8 mouse cellular contexts compared by ENCODE assay signal in the genomic region with DNA sequence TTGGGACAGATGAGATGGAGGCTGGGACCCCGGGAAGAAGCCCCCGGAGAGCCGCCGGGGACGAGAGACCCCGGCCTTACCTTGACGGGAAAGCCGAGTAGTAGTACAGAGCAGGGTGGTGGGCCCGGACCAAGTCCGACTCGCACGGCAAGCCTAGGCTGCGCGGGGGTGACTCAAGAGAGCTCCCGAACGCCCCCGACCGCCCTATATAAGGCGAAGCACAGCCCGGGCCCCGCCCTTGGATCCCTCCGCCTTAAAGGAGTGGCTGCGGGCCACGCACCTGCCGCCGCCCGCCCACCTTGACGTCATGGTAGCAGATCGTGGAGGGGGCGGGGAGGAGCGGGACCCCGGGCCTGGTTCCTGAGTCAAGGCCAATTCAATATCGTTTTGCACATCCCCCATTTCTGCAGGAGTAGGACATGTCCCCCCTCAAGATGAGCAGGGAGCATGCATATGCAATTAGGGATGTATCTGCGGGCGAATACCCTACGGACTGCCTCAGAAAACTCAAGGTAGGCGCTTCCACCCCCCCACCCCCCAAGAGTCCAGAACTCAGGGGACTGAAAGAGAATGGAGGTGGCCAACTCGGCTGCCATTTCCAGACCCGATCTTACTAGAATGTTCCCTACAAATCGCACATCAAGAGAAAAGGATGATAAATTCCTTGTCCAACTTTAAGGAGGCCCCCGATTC. TPM values are rescaled to one million over a fixed set of nuclear protein-coding genes. Genes with fewer than 3 reads are reported as not detected.
A peak's percentile ranks its signal among the peaks of the same experiment; 100 is the strongest.
DNase-seq lines count a peak whose midpoint lies in the region; ATAC-seq and TF ChIP-seq lines count a peak whose summit lies in the region.

Gene Hsp90ab1, minus strand, starts transcription at position 185 of the 693 bp plus-strand sequence.

- under 1% methylated on average over 41 of the region's 41 CpGs for WGBS in heart, embryonic 10.5 days
- WGBS in kidney, embryonic 15.5 days = under 1% methylated on average over 40 of the region's 41 CpGs

- TF ChIP-seq CTCF in bone marrow macrophage, adult 2 months (IDR thresholded peaks at IDR 0.05; ENCODE audit: low read depth, low read length) = no peak
- no peak for TF ChIP-seq CTCF in embryonic fibroblast, embryonic 13.5 days (IDR thresholded peaks at IDR 0.05; ENCODE audit: borderline replicate concordance, insufficient read depth, low read length)

- peaks cover 31% of the 10 kb centered on the region for H3K4me1 ChIP-seq in bone marrow macrophage, adult 2 months (ENCODE audit: control insufficient read depth, insufficient read depth, low read length)
- H3K4me1 ChIP-seq in embryonic fibroblast, embryonic 13.5 days (ENCODE audit: control insufficient read depth, insufficient read depth, low read length) = peaks cover 11% of the 10 kb centered on the region; the same call in 1 of the 2 replicates
- peaks cover 27% of the 10 kb centered on the region for H3K4me1 ChIP-seq in heart, embryonic 10.5 days
- peaks cover 50% of the 10 kb centered on the region for H3K4me1 ChIP-seq in kidney, embryonic 15.5 days

- H3K27me3 ChIP-seq in heart, embryonic 10.5 days (ENCODE audit: insufficient read depth, poor library complexity, severe bottlenecking) = no peaks in the 10 kb centered on the region
- no peaks in the 10 kb centered on the region for H3K27me3 ChIP-seq in kidney, embryonic 15.5 days

- no peaks in the 10 kb centered on the region for H3K9me3 ChIP-seq in heart, embryonic 10.5 days
- H3K9me3 ChIP-seq in kidney, embryonic 15.5 days (replicated peaks) = no peaks in the 10 kb centered on the region

- DNase-seq in A20 (ENCODE audit: low read depth, low spot score) (peak; percentile 99), liver (peak; percentile 99)
- DNase-seq in heart, embryonic 10.5 days (ENCODE audit: low spot score) = peak; percentile 98
- DNase-seq in spleen, postnatal 4 days (ENCODE audit: low spot score in 2 of 2) = peak; percentile 97 to 98

- peak; percentile 85; the same call in 1 of the 2 replicates for TF ChIP-seq POLR2A in bone marrow macrophage, adult 2 months (IDR thresholded peaks at IDR 0.05; ENCODE audit: borderline replicate concordance, low read depth, low read length)
- peak; percentile 99 for TF ChIP-seq POLR2A in embryonic fibroblast, embryonic 13.5 days (IDR thresholded peaks at IDR 0.05; ENCODE audit: low read depth, low read length)

- H3K27ac ChIP-seq in bone marrow macrophage, adult 2 months (ENCODE audit: insufficient read depth, low read depth, low read length) = peak within 1 kb of the TSS; percentile 97
- H3K27ac ChIP-seq in embryonic fibroblast, embryonic 13.5 days (ENCODE audit: insufficient read depth, low read length) = peak within 1 kb of the TSS; percentile 96
- peak within 1 kb of the TSS; percentile 98 for H3K27ac ChIP-seq in heart, embryonic 10.5 days
- peak within 1 kb of the TSS; percentile 99 for H3K27ac ChIP-seq in kidney, embryonic 15.5 days

- ATAC-seq in kidney, embryonic 15.5 days (replicated peaks; ENCODE audit: low FRiP score) = peak; percentile 84
- peak; percentile 63 for ATAC-seq in monocyte, adult 5-6 weeks (replicated peaks; ENCODE audit: insufficient number of reproducible peaks, low FRiP score, low TSS enrichment, poor library complexity, severe bottlenecking)

- peak within 1 kb of the TSS; percentile 100 for H3K9ac ChIP-seq in kidney, embryonic 15.5 days

- H3K36me3 ChIP-seq in heart, embryonic 10.5 days = peaks cover 35% of the 10 kb centered on the region
- peaks cover 39% of the 10 kb centered on the region for H3K36me3 ChIP-seq in kidney, embryonic 15.5 days

- H3K4me3 ChIP-seq in bone marrow macrophage, adult 2 months (ENCODE audit: insufficient read depth, low read length) = peak within 1 kb of the TSS; percentile 92
- peak within 1 kb of the TSS; percentile 93 for H3K4me3 ChIP-seq in embryonic fibroblast, embryonic 13.5 days (ENCODE audit: insufficient read depth, low read length)
- peak within 1 kb of the TSS; percentile 91 for H3K4me3 ChIP-seq in heart, embryonic 10.5 days
- peak within 1 kb of the TSS; percentile 97 for H3K4me3 ChIP-seq in kidney, embryonic 15.5 days (replicated peaks)

- peak within 1 kb of the TSS; percentile 88 for H3K4me2 ChIP-seq in kidney, embryonic 15.5 days

RNA-seq across cellular contexts. Expression of gene Hsp90ab1, which starts in this region (rescaled TPM):
- 586 and 617 TPM in 2 replicates for polyA plus RNA-seq in bone marrow macrophage, adult 2 months (2012; ENCODE audit: insufficient read depth, insufficient read length, missing spikeins)
- 1,481 and 1,562 TPM in 2 replicates for polyA plus RNA-seq in embryonic fibroblast, embryonic 13.5 days (2011; ENCODE audit: insufficient read length, low read depth, missing spikeins)
- 1,633 and 1,893 TPM in 2 replicates for polyA plus RNA-seq in heart, embryonic 10.5 days (2016; fragmentation: Nextera tagmentation; extraction: Ambion mirVana)
- polyA plus RNA-seq in kidney, embryonic 15.5 days (2015; fragmentation: Nextera tagmentation; extraction: Ambion mirVana) = 1,881 and 1,940 TPM in 2 replicates
- total RNA-seq in monocyte, adult 5-6 weeks (2017) = 826 to 1,618 TPM (median 1,101 TPM) in 3 replicates

Comparison
In these comparisons a context has a peak if more than half of its experiments do, and no peak if none do; other contexts are left out.
1. Peak in every context shown above with its lines: DNase-seq, ATAC-seq, H3K4me3 ChIP-seq and H3K27ac ChIP-seq.